Mouse (Mus musculus) liver, postnatal 0 days (tissue): ENCODE measurements at regions not wholly inside any gene's neighbourhood (a gene's known extent, or its start where the extent isn't known, plus 50 kb on each side); places are given as distances from the start of the nearest gene placed in this dataset.

Experiments used
- CTCF ChIP-seq: sonication (generic); IDR thresholded peaks from 2 replicates; pipeline ENCODE4 v1.5.1; 2016; ENCODE audit warnings: antibody characterized with exemption, low read depth
- EP300 ChIP-seq: IDR thresholded peaks from 2 replicates; pipeline ENCODE4 v1.6.1; 2016; ENCODE audit warnings: antibody characterized with exemption, low read depth, mild to moderate bottlenecking

DNA sequence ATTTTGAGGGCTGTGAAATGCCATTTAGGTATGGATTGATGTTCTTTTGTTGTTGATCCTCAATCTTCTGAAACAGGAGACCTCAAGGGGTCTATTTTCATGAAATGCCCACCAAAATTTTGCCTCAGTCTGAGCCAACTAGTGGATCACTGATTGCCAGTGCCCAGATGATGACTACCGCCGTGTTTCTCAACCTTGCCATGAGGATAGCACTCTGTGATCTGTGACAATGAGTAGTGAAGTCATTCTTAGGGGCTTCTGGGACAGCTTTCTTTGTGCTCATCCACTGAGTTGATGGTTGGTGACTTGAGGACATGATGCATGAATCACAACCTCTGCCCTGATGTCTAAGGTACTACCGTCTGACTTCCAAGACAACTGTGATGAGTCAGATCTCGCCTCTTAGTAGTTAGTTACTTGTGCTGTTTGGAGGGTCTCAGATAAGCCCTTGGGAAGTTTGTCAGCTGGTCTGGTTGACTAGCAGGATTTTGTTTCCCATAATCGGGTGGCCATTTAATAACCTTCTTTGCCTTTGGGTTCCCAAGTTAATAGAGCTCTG is 101.2 kb downstream of the Gm5426 start:
- TF ChIP-seq CTCF = no peak
- no peak for TF ChIP-seq EP300
